Mouse (Mus musculus) cortical plate, adult 2 months (tissue): Measurements from ENCODE around the gene Cnpy3.

ENCODE experiments used
- CTCF ChIP-seq: fragments of 200-500 bp; IDR thresholded peaks from 2 replicates; pipeline ENCODE4 v1.5.1; 2011; ENCODE audit warnings: mild to moderate bottlenecking, control low read depth, low read length; ENCODE audit not compliant: insufficient read depth; ENCODE audit errors: extremely low read depth
- POLR2A ChIP-seq: fragments of 200-500 bp; IDR thresholded peaks from 2 replicates; pipeline ENCODE4 v1.6.1; 2011; ENCODE audit warnings: mild to moderate bottlenecking, low read length, control low read depth; ENCODE audit not compliant: insufficient read depth; ENCODE audit errors: extremely low read depth

- TF ChIP-seq POLR2A (no peak), CTCF (no peak)
Measured at GRCm38 (mm10) chr17:46745506-46745905, 6.5 kb downstream of the Cnpy3 start.
